Mouse (Mus musculus) neural tube, embryonic 11.5 days (tissue): ENCODE measurements around the gene Kcnh1. TPM values are rescaled to one million over a fixed set of nuclear protein-coding genes. Genes with fewer than 3 reads are reported as not detected.

Experiments
- ATAC-seq: fragments of 200-750 bp; cut with Nextera tagmentation; 2 replicates; pipeline ENCODE4 v1.8.0; 2017; ENCODE audit warnings: moderate number of reproducible peaks, mild to moderate bottlenecking, moderate TSS enrichment, moderate library complexity; ENCODE audit not compliant: insufficient read depth, low FRiP score, low TSS enrichment
- DNase-seq: peaks from one replicate; pipeline ENCODE4 v3.0.0-alpha.2; 2015; ENCODE audit warnings: low spot score
- H3K27ac ChIP-seq: fragments of 300-500 bp; sonication (generic); 2 replicates; pipeline ENCODE4 v1.5.1; 2014; ENCODE audit warnings: low read depth, mild to moderate bottlenecking, low read length
- H3K27me3 ChIP-seq: fragments of 300-500 bp; sonication (generic); 2 replicates; pipeline ENCODE4 v1.6.1; 2014; ENCODE audit warnings: mild to moderate bottlenecking, low read length, mixed read lengths; ENCODE audit not compliant: control insufficient read depth, insufficient read depth
- H3K36me3 ChIP-seq: fragments of 300-500 bp; sonication (generic); 2 replicates; pipeline ENCODE4 v1.6.1; 2014; ENCODE audit warnings: mild to moderate bottlenecking, low read length, moderate library complexity, mixed read lengths; ENCODE audit not compliant: control insufficient read depth, insufficient read depth
- H3K4me1 ChIP-seq: fragments of 300-500 bp; sonication (generic); 2 replicates; pipeline ENCODE4 v1.6.1; 2014; ENCODE audit warnings: low read length, mixed read lengths; ENCODE audit not compliant: control insufficient read depth, insufficient read depth
- H3K4me2 ChIP-seq: fragments of 300-500 bp; sonication (generic); 2 replicates; pipeline ENCODE4 v1.6.1; 2014; ENCODE audit warnings: low read depth, mild to moderate bottlenecking, moderate library complexity
- H3K4me3 ChIP-seq: fragments of 300-500 bp; sonication (generic); 2 replicates; pipeline ENCODE4 v1.5.1; 2014; ENCODE audit warnings: low read depth, low read length
- H3K9ac ChIP-seq: fragments of 300-500 bp; sonication (generic); 2 replicates; pipeline ENCODE4 v1.6.1; 2014; ENCODE audit warnings: mild to moderate bottlenecking, low read length
- H3K9me3 ChIP-seq: fragments of 300-500 bp; sonication (generic); 2 replicates; pipeline ENCODE4 v1.6.1; 2016; ENCODE audit warnings: low read length; ENCODE audit not compliant: control insufficient read depth
- WGBS: fragments of 180-500 bp; shearing (Covaris S2); extraction: QIAGEN DNeasy Blood & Tissue Kit; methylation state at CpG from one replicate; pipeline ENCODE4 v1.1.7; 2014; 5-methylcytosine and 5-hydroxymethylcytosine counted together
- polyA plus RNA-seq: library from polyadenylated mRNA; unstranded; fragments of >200 nt; fragmentation: Nextera tagmentation; extraction: Ambion mirVana; gene quantifications from 2 replicates; pipeline ENCODE4 v1.2.1, GENCODE M21; 2014

Kcnh1 gene
- polyA plus RNA-seq, 1 experiment from 2014 or later: 1.0 TPM

- ATAC-seq (no peak), DNase-seq (no peak)
- no peak overlapping the region for H3K4me3 ChIP-seq
- 64% methylated on average over 7 of the region's 7 CpGs for WGBS
- H3K9me3 ChIP-seq: no peaks in the 10 kb centered on the region
- H3K27me3 ChIP-seq: no peaks in the 10 kb centered on the region
- no peak overlapping the region for H3K4me2 ChIP-seq
- no peak overlapping the region for H3K27ac ChIP-seq
- no peaks in the 10 kb centered on the region for H3K4me1 ChIP-seq
- no peaks in the 10 kb centered on the region for H3K36me3 ChIP-seq
- no peak overlapping the region for H3K9ac ChIP-seq
Observed at GRCm38 (mm10) chr1:192537169-192537568, 346.6 kb downstream of the Kcnh1 start.

- H3K36me3 ChIP-seq: no peaks in the 10 kb centered on the region
- H3K27me3 ChIP-seq: no peaks in the 10 kb centered on the region
- WGBS: 78% methylated on average over 2 of the region's 2 CpGs
- ATAC-seq: no peak
- no peak overlapping the region for H3K4me2 ChIP-seq
- H3K9me3 ChIP-seq: no peaks in the 10 kb centered on the region
- H3K27ac ChIP-seq: no peak overlapping the region
- H3K4me3 ChIP-seq: no peak overlapping the region
- no peak overlapping the region for H3K9ac ChIP-seq
- no peak for DNase-seq
- no peaks in the 10 kb centered on the region for H3K4me1 ChIP-seq
Observed at GRCm38 (mm10) chr1:192542093-192542492, 351.5 kb downstream of the Kcnh1 start.

- Histone ChIP-seq H3K4me3 (no peak overlapping the region), H3K9me3 (no peaks in the 10 kb centered on the region), H3K27ac (no peak overlapping the region), H3K9ac (no peak overlapping the region), H3K4me2 (no peak overlapping the region), H3K4me1 (no peaks in the 10 kb centered on the region), H3K27me3 (no peaks in the 10 kb centered on the region), H3K36me3 (no peaks in the 10 kb centered on the region)
- WGBS: 94% methylated on average over 4 of the region's 4 CpGs
- ATAC-seq (no peak), DNase-seq (no peak)
Observed at GRCm38 (mm10) chr1:192543686-192544085, 353.1 kb downstream of the Kcnh1 start.

- WGBS: 57% methylated on average over 9 of the region's 9 CpGs
- DNase-seq (peak; percentile 35), ATAC-seq (no peak)
- H3K4me1 ChIP-seq: no peaks in the 10 kb centered on the region
- H3K9me3 ChIP-seq: no peaks in the 10 kb centered on the region
- no peak overlapping the region for H3K27ac ChIP-seq
- H3K36me3 ChIP-seq: no peaks in the 10 kb centered on the region
- no peaks in the 10 kb centered on the region for H3K27me3 ChIP-seq
- H3K4me3 ChIP-seq: no peak overlapping the region
- no peak overlapping the region for H3K9ac ChIP-seq
- H3K4me2 ChIP-seq: no peak overlapping the region
Observed at GRCm38 (mm10) chr1:192544091-192544490, 353.5 kb downstream of the Kcnh1 start.

- ATAC-seq: no peak
Observed at GRCm38 (mm10) chr1:192544901-192545300, 354.3 kb downstream of the Kcnh1 start.

GRCm38 (mm10) chr1:192546843-192547242 is 356.3 kb downstream of the Kcnh1 start:
- Histone ChIP-seq H3K27ac (no peak overlapping the region), H3K4me1 (no peaks in the 10 kb centered on the region), H3K9me3 (no peaks in the 10 kb centered on the region), H3K4me2 (no peak overlapping the region), H3K4me3 (no peak overlapping the region), H3K27me3 (no peaks in the 10 kb centered on the region), H3K9ac (no peak overlapping the region), H3K36me3 (no peaks in the 10 kb centered on the region)
- ATAC-seq (no peak), DNase-seq (no peak)
- 43% methylated on average over 1 of the region's 1 CpGs for WGBS

More at GRCm38 (mm10) chr1:192544901-192545300, 354.3 kb downstream of the Kcnh1 start:
- no peak overlapping the region for H3K9ac ChIP-seq
- no peaks in the 10 kb centered on the region for H3K27me3 ChIP-seq
- no peaks in the 10 kb centered on the region for H3K9me3 ChIP-seq
- H3K4me3 ChIP-seq: no peak overlapping the region
- WGBS: 59% methylated on average over 7 of the region's 7 CpGs
- H3K36me3 ChIP-seq: no peaks in the 10 kb centered on the region
- H3K4me2 ChIP-seq: no peak overlapping the region
- no peak for DNase-seq
- H3K4me1 ChIP-seq: no peaks in the 10 kb centered on the region
- no peak overlapping the region for H3K27ac ChIP-seq

- no peaks in the 10 kb centered on the region for H3K9me3 ChIP-seq
- no peak overlapping the region for H3K27ac ChIP-seq
- no peak overlapping the region for H3K9ac ChIP-seq
- H3K27me3 ChIP-seq: no peaks in the 10 kb centered on the region
- no peak overlapping the region for H3K4me3 ChIP-seq
- ATAC-seq: no peak
- no peak overlapping the region for H3K4me2 ChIP-seq
- H3K36me3 ChIP-seq: no peaks in the 10 kb centered on the region
- no peak for DNase-seq
- 90% methylated on average over 3 of the region's 3 CpGs for WGBS
- H3K4me1 ChIP-seq: no peaks in the 10 kb centered on the region
Observed at GRCm38 (mm10) chr1:192550561-192550960, 360.0 kb downstream of the Kcnh1 start.

GRCm38 (mm10) chr1:192555516-192555915 is 364.9 kb downstream of the Kcnh1 start:
- Histone ChIP-seq H3K36me3 (no peaks in the 10 kb centered on the region), H3K27ac (no peak overlapping the region), H3K9ac (no peak overlapping the region), H3K9me3 (no peaks in the 10 kb centered on the region), H3K4me1 (no peaks in the 10 kb centered on the region), H3K4me3 (no peak overlapping the region), H3K4me2 (no peak overlapping the region), H3K27me3 (no peaks in the 10 kb centered on the region)
- ATAC-seq: no peak
- no peak for DNase-seq
- WGBS: 65% methylated on average over 4 of the region's 4 CpGs

GRCm38 (mm10) chr1:192557978-192558594 is 367.5 kb downstream of the Kcnh1 start:
- no peak overlapping the region for H3K4me3 ChIP-seq
- no peak overlapping the region for H3K4me2 ChIP-seq
- ATAC-seq: peak; percentile 67; the same call in 1 of the 2 replicates
- DNase-seq: peak; percentile 46
- no peaks in the 10 kb centered on the region for H3K27me3 ChIP-seq
- no peaks in the 10 kb centered on the region for H3K36me3 ChIP-seq
- H3K9me3 ChIP-seq: no peaks in the 10 kb centered on the region
- H3K9ac ChIP-seq: no peak overlapping the region
- WGBS: 61% methylated on average over 5 of the region's 5 CpGs
- H3K27ac ChIP-seq: no peak overlapping the region
- H3K4me1 ChIP-seq: no peaks in the 10 kb centered on the region
